ENCODE assay signal across 8 mouse cellular contexts in the genomic region with DNA sequence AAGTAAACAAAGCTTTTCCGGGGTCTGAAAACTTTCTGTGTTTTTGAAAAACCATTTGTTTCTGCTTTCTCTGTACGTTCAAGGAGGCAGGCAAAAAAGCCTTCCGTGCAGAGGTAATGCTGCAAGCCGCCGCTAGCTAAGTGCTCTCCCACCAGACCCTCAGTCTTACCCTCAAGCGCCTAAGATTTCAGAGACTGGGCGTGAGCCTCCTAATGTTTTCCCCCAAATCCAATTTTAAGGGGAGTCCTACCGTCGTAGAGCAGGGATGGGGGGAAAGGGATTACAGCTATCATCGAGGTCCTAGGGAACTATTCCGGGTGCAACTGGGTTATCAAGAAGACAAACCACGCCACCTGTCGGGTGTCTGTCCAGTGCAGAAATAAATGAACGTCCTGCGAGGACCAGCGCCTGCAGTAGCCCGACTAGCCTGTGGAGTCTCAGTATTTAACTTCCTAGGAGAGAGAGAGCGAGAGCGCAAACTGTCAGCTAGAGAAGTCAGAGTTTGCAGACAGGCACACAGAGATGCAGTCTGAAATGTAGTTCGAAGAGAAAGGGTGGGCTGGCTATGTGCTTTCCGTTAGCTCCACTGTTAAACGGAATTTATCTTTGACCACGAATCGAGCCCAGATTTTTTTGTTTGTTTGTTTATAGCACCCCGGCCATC. TPM values are rescaled to one million over a fixed set of nuclear protein-coding genes. Genes with fewer than 3 reads are reported as not detected.
DNase-seq lines count a peak whose midpoint lies in the region; ATAC-seq and TF ChIP-seq lines count a peak whose summit lies in the region.

No protein-coding gene starts in this region.

- peak; percentile 44 to 54 for DNase-seq in urinary bladder, adult 18-20 months (ENCODE audit: low spot score in 2 of 2)
- DNase-seq in urinary bladder, postnatal 10 days (ENCODE audit: low spot score) = no peak
- DNase-seq in embryonic facial prominence, embryonic 10.5 days (ENCODE audit: low spot score) = peak; percentile 82
- peak; percentile 73 to 76 for DNase-seq in heart, adult 2 months
- DNase-seq in kidney, adult 2 months = peak; percentile 84
- DNase-seq in liver, adult 2 months (ENCODE audit: extremely low read depth, low read depth, low spot score) = peak; percentile 78
- DNase-seq in spleen, postnatal 36 days (ENCODE audit: low spot score in 2 of 2) = peak; percentile 61

- TF ChIP-seq POLR2A in heart, adult 2 months (IDR thresholded peaks at IDR 0.05; ENCODE audit: insufficient read depth, low read depth, low read length) = no peak
- no peak for TF ChIP-seq POLR2A in kidney, adult 2 months (IDR thresholded peaks at IDR 0.05; ENCODE audit: low read depth, low read length)
- TF ChIP-seq POLR2A in liver, adult 2 months (IDR thresholded peaks at IDR 0.05; ENCODE audit: extremely low read depth, insufficient read depth, low read length) = no peak

- H3K36me3 ChIP-seq in embryonic facial prominence, embryonic 10.5 days (replicated peaks) = no peaks in the 10 kb centered on the region
- no peaks in the 10 kb centered on the region for H3K36me3 ChIP-seq in heart, adult 2 months (ENCODE audit: control insufficient read depth, insufficient read depth, low read length)
- no peaks in the 10 kb centered on the region for H3K36me3 ChIP-seq in kidney, adult 2 months (ENCODE audit: control insufficient read depth, insufficient read depth, low read length)
- no peaks in the 10 kb centered on the region for H3K36me3 ChIP-seq in liver, adult 2 months (ENCODE audit: control insufficient read depth, insufficient read depth, low read length)

- H3K27me3 ChIP-seq in embryonic facial prominence, embryonic 10.5 days (replicated peaks; ENCODE audit: low read depth, poor library complexity, severe bottlenecking) = peaks cover 58% of the 10 kb centered on the region
- peaks cover 1% of the 10 kb centered on the region; the same call in 1 of the 2 replicates for H3K27me3 ChIP-seq in heart, adult 2 months (ENCODE audit: control insufficient read depth, insufficient read depth, low read length)
- no peaks in the 10 kb centered on the region; the same call in none of the 2 replicates for H3K27me3 ChIP-seq in kidney, adult 2 months (replicated peaks; ENCODE audit: control insufficient read depth, insufficient read depth, low read length)
- no peaks in the 10 kb centered on the region for H3K27me3 ChIP-seq in liver, adult 2 months (ENCODE audit: control insufficient read depth, insufficient read depth, low read length)

- under 1% methylated on average over 25 of the region's 25 CpGs for WGBS in embryonic facial prominence, embryonic 10.5 days
- under 1% methylated on average over 25 of the region's 25 CpGs for WGBS in heart, adult 2 months
- WGBS in kidney, adult 2 months = under 1% methylated on average over 25 of the region's 25 CpGs
- under 1% methylated on average over 25 of the region's 25 CpGs for WGBS in liver, adult 2 months

- no peak overlapping the region for H3K27ac ChIP-seq in embryonic facial prominence, embryonic 10.5 days (replicated peaks)
- H3K27ac ChIP-seq in heart, adult 2 months = no peak overlapping the region
- H3K27ac ChIP-seq in kidney, adult 2 months (ENCODE audit: insufficient read depth, low read depth, low read length) = no peak overlapping the region
- H3K27ac ChIP-seq in liver, adult 2 months (replicated peaks; ENCODE audit: insufficient read depth, low read depth, low read length) = no peak overlapping the region

- intact Hi-C loops in heart, adult 2 months (cut with DNase I) = loop anchor here (1.0 to 5.0 kb wide), 3 partner anchors 54 to 161 kb away; partner anchors contain the start of gene Lemd3

- peaks cover 11% of the 10 kb centered on the region for H3K4me1 ChIP-seq in embryonic facial prominence, embryonic 10.5 days
- H3K4me1 ChIP-seq in heart, adult 2 months (ENCODE audit: control insufficient read depth, insufficient read depth, low read length) = no peaks in the 10 kb centered on the region; the same call in 1 of the 2 replicates
- no peaks in the 10 kb centered on the region for H3K4me1 ChIP-seq in kidney, adult 2 months (ENCODE audit: control insufficient read depth, insufficient read depth, low read length)
- H3K4me1 ChIP-seq in liver, adult 2 months (ENCODE audit: control insufficient read depth, insufficient read depth, low read length) = peaks cover 6% of the 10 kb centered on the region; the same call in 1 of the 2 replicates

- TF ChIP-seq EP300 in heart, adult 2 months (IDR thresholded peaks at IDR 0.05; ENCODE audit: insufficient read depth, low read depth, low read length) = 0 out of 2 replicates have a peak, but pooled peaks have one; percentile 39

- TF ChIP-seq CTCF in heart, adult 2 months (IDR thresholded peaks at IDR 0.05) = peak; percentile 48
- peak; percentile 67 for TF ChIP-seq CTCF in kidney, adult 2 months (conservative IDR thresholded peaks at IDR 0.05; ENCODE audit: insufficient read depth, insufficient read length, low read depth, low read length)
- peak; percentile 73 for TF ChIP-seq CTCF in liver, adult 2 months (IDR thresholded peaks at IDR 0.05; ENCODE audit: low read depth, low read length)

- no peaks in the 10 kb centered on the region for H3K9me3 ChIP-seq in embryonic facial prominence, embryonic 10.5 days

- H3K4me3 ChIP-seq in embryonic facial prominence, embryonic 10.5 days = peak overlapping the region; percentile 72
- peak overlapping the region; percentile 58 for H3K4me3 ChIP-seq in heart, adult 2 months
- H3K4me3 ChIP-seq in kidney, adult 2 months (ENCODE audit: insufficient read depth, low read depth, low read length) = peak overlapping the region; percentile 54
- peak overlapping the region; percentile 48 for H3K4me3 ChIP-seq in liver, adult 2 months (ENCODE audit: insufficient read depth, low read depth, low read length)

- H3K79me2 ChIP-seq in heart, adult 2 months (replicated peaks; ENCODE audit: control insufficient read depth, insufficient read depth, low read length) = no peaks in the 10 kb centered on the region
- H3K79me2 ChIP-seq in liver, adult 2 months (ENCODE audit: control insufficient read depth, insufficient read depth, low read length) = no peaks in the 10 kb centered on the region

- H3K9ac ChIP-seq in heart, adult 2 months (ENCODE audit: low read depth, low read length) = peak overlapping the region; percentile 18; the same call in 1 of the 2 replicates
- H3K9ac ChIP-seq in liver, adult 2 months (ENCODE audit: low read depth, low read length) = peak overlapping the region; percentile 27; the same call in 1 of the 2 replicates

- ATAC-seq in monocyte, adult 5-6 weeks (replicated peaks; ENCODE audit: insufficient number of reproducible peaks, low FRiP score, low TSS enrichment, poor library complexity, severe bottlenecking) = peak; percentile 47; the same call in 1 of the 2 replicates

RNA-seq across cellular contexts. Expression of gene Wif1, which starts 0.5 kb away (rescaled TPM):
- 2.4 and 8.1 TPM in 2 replicates for polyA plus RNA-seq in embryonic facial prominence, embryonic 10.5 days (2016; fragmentation: Nextera tagmentation; extraction: Ambion mirVana)
- total RNA-seq in heart, adult 2 months (2021) = 1 to 10 TPM; 2.0 to 2.4 TPM
- 8.6 and 12.8 TPM in 2 replicates for polyA plus RNA-seq in heart, adult 2 months (2012; rRNA removed)
- polyA plus RNA-seq in kidney, adult 2 months (2012; rRNA removed) = 1.8 and 2.3 TPM in 2 replicates
- total RNA-seq in liver, adult 2 months (2014; rRNA removed) = 0.07 TPM in 1 of 2 replicates, not detected in the other
- 0.06 TPM in 1 of 2 replicates, not detected in the other for polyA plus RNA-seq in liver, adult 2 months (2012; rRNA removed)
- total RNA-seq in monocyte, adult 5-6 weeks (2017) = not detected in 3 replicates

RNA-seq across cellular contexts. Expression of gene Lemd3, which starts 54.1 kb away (rescaled TPM):
- 2.5 and 2.8 TPM in 2 replicates for polyA plus RNA-seq in embryonic facial prominence, embryonic 10.5 days (2016; fragmentation: Nextera tagmentation; extraction: Ambion mirVana)
- 10 to 100 TPM; 12.3 to 13.2 TPM for total RNA-seq in heart, adult 2 months (2021)
- polyA plus RNA-seq in heart, adult 2 months (2012; rRNA removed) = 2.8 and 6.5 TPM in 2 replicates
- polyA plus RNA-seq in kidney, adult 2 months (2012; rRNA removed) = 3.6 and 4.1 TPM in 2 replicates
- total RNA-seq in liver, adult 2 months (2014; rRNA removed) = 5.2 and 5.4 TPM in 2 replicates
- 2.4 and 3.6 TPM in 2 replicates for polyA plus RNA-seq in liver, adult 2 months (2012; rRNA removed)
- total RNA-seq in monocyte, adult 5-6 weeks (2017) = 23.5 to 32.1 TPM (median 26.5 TPM) in 3 replicates
